Mouse (Mus musculus) forebrain, embryonic 15.5 days (tissue): ENCODE measurements at regions not wholly inside any gene's neighbourhood (a gene's known extent, or its start where the extent isn't known, plus 50 kb on each side); places are given as distances from the start of the nearest gene placed in this dataset.

ENCODE experiments used
- ATAC-seq: fragments of 200-750 bp; cut with Nextera tagmentation; replicated peaks from 2 replicates; pipeline ENCODE4 v1.8.0; 2017; ENCODE audit warnings: mild to moderate bottlenecking, moderate TSS enrichment, moderate library complexity
- H3K27ac ChIP-seq: fragments of 300-500 bp; sonication (generic); replicated peaks from 2 replicates; pipeline ENCODE4 v1.5.1; 2015; ENCODE audit warnings: mild to moderate bottlenecking, inconsistent platforms
- H3K27me3 ChIP-seq: fragments of 300-500 bp; sonication (generic); 2 replicates; pipeline ENCODE4 v1.6.1; 2015; ENCODE audit warnings: inconsistent platforms
- H3K36me3 ChIP-seq: fragments of 300-500 bp; sonication (generic); 2 replicates; pipeline ENCODE4 v1.6.1; 2015; ENCODE audit warnings: mild to moderate bottlenecking, inconsistent platforms
- H3K4me1 ChIP-seq: fragments of 300-500 bp; sonication (generic); 2 replicates; pipeline ENCODE4 v1.6.1; 2015; ENCODE audit warnings: inconsistent platforms
- H3K4me2 ChIP-seq: fragments of 300-500 bp; sonication (generic); replicated peaks from 2 replicates; pipeline ENCODE4 v1.6.1; 2015; ENCODE audit warnings: mild to moderate bottlenecking, inconsistent platforms
- H3K4me3 ChIP-seq: fragments of 300-500 bp; sonication (generic); 2 replicates; pipeline ENCODE4 v1.5.1; 2015; ENCODE audit warnings: mild to moderate bottlenecking, inconsistent platforms
- H3K9ac ChIP-seq: fragments of 300-500 bp; sonication (generic); replicated peaks from 2 replicates; pipeline ENCODE4 v1.6.1; 2015; ENCODE audit warnings: mild to moderate bottlenecking, inconsistent platforms
- H3K9me3 ChIP-seq: fragments of 300-500 bp; sonication (generic); 2 replicates; pipeline ENCODE4 v1.6.1; 2016; ENCODE audit warnings: inconsistent platforms
- WGBS: fragments of 180-500 bp; shearing (Covaris S2); methylation state at CpG from one replicate; pipeline ENCODE4 v1.1.7; 2015; ENCODE audit warnings: mixed read lengths; 5-methylcytosine and 5-hydroxymethylcytosine counted together

DNA sequence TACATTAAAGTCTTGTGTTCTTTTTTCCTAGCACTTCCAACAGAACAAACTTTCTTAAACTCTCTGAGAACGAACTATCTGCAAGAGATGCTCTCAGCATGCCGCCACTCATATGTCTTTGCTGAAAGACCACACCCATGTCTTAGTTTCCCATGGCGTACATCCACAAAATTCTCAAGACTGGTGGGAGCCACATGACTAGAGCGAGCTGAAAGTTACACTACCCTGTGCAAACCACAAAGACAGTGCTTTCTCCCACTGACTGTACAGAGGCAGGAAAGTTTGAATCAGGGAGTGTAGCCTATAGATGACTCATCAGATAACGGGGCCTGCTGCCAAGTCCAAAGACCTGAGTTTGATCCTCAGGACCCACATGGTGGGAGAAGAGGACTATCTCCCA, 554.5 kb upstream of the Cdh11 start:
- H3K36me3 ChIP-seq = no peaks in the 10 kb centered on the region

DNA sequence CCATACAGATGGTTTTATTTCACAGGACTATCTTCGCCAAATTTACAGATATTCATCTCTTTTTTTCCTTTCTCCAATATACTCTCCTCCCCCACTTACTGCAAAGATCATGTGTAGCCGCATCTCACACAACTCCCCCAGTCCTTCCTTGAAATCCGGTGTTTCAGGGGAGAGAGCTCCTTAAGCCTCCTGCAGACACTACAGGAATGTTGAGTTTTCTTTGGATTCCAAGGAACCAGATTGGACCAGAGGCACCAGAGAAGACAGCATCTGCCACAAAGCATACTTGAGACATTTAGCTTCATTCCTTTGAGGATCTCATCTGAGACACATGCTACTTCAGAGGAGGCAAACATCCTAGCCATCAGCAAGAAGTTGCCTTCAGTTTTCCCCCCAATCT, 558.4 kb upstream of the Cdh11 start:
- Histone ChIP-seq H3K9ac (no peak overlapping the region), H3K27ac (no peak overlapping the region), H3K36me3 (no peaks in the 10 kb centered on the region), H3K27me3 (no peaks in the 10 kb centered on the region), H3K4me2 (no peak overlapping the region), H3K4me3 (no peak overlapping the region), H3K9me3 (no peaks in the 10 kb centered on the region), H3K4me1 (no peaks in the 10 kb centered on the region)
- ATAC-seq = no peak
- WGBS = 88% methylated on average over 3 of the region's 3 CpGs

More for the DNA sequence above, 554.5 kb upstream of the Cdh11 start:
- Histone ChIP-seq H3K4me2 (no peak overlapping the region), H3K27ac (no peak overlapping the region), H3K4me3 (no peak overlapping the region), H3K9me3 (no peaks in the 10 kb centered on the region), H3K27me3 (no peaks in the 10 kb centered on the region), H3K9ac (no peak overlapping the region), H3K4me1 (no peaks in the 10 kb centered on the region)
- 88% methylated on average over 5 of the region's 5 CpGs for WGBS
- ATAC-seq = no peak

DNA sequence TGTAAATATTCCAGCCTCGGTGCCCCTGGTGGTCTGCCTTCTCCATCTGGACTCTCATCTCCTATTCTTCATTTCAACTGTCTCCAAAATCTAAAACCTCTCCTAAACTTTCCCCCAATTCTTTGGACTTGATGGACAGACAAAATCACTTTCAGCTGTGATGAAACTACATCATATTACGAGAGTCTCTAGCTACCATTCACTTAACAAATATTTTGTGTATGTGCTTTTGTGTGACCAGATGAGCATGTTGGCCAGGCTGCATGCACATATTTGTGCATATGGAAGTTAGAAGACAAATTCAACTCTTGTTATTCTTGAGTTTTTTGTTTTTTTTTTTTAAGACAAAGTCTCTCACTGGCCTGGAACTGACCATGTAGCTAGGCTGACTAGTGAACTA, 559.4 kb upstream of the Cdh11 start:
- Histone ChIP-seq H3K9me3 (no peaks in the 10 kb centered on the region), H3K36me3 (no peaks in the 10 kb centered on the region), H3K9ac (no peak overlapping the region), H3K27me3 (no peaks in the 10 kb centered on the region), H3K4me3 (no peak overlapping the region), H3K4me2 (no peak overlapping the region), H3K27ac (no peak overlapping the region), H3K4me1 (no peaks in the 10 kb centered on the region)
- ATAC-seq = no peak
- 79% methylated on average over 2 of the region's 2 CpGs for WGBS

DNA sequence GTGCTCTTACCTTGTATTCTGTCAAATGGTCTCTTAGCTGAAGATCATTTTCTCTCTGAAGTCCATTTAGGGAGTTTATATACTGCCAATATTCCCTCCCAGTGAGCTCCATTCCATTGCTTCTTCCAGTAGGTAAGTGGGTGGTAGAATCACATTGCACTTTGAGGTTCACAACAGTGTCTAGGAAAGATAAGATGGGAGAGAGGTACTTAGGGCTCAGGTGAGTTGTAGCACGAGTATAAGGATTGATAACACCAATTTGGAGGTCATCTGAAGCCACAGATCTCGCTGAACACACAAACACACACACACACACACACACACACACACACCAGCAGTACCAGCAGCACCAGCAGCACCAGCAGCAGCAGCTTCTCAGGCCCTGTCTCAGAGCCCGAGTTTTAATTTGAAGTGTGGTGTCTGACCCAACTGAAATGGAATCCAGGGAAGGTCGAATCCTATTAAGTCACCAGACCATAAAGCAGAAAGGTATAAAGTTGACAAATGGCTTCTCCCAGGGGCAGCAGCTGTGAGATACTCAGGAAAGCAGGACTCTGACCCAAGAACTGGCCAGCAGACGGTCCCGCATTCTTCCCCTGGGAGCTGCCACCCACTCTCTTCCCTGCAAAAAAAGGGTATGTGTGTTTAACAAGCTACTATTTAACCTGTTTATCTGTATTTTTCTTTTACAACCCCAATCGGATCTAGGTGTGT, 561.9 kb upstream of the Cdh11 start:
- Histone ChIP-seq H3K4me2 (no peak overlapping the region), H3K27me3 (no peaks in the 10 kb centered on the region), H3K9me3 (no peaks in the 10 kb centered on the region), H3K4me1 (no peaks in the 10 kb centered on the region), H3K27ac (no peak overlapping the region), H3K36me3 (no peaks in the 10 kb centered on the region), H3K9ac (no peak overlapping the region), H3K4me3 (no peak overlapping the region)
- no peak for ATAC-seq
- 69% methylated on average over 7 of the region's 7 CpGs for WGBS

DNA sequence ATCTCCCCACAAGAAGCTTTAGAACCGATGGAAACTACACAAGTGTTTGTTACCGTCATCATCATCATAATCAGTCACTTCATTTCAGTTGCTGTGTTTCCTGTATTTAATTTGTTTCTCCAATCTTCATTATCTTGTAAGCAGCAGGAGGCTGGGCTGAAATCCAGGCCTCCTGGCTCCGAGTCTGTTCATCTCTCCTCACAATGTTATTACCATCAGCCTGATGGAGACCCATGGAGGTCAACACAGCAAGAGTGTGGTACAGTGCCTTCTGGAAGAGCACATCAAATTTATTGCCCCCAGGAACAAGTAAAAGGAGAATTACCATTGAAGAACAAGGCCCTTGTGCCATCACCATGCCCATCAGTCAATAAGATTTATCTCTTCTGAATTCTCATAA, 576.3 kb upstream of the Cdh11 start:
- Histone ChIP-seq H3K4me2 (no peak overlapping the region), H3K27ac (no peak overlapping the region), H3K36me3 (no peaks in the 10 kb centered on the region), H3K9me3 (no peaks in the 10 kb centered on the region), H3K27me3 (no peaks in the 10 kb centered on the region), H3K4me3 (no peak overlapping the region), H3K4me1 (no peaks in the 10 kb centered on the region), H3K9ac (no peak overlapping the region)
- ATAC-seq = no peak
- WGBS = 53% methylated on average over 3 of the region's 3 CpGs

DNA sequence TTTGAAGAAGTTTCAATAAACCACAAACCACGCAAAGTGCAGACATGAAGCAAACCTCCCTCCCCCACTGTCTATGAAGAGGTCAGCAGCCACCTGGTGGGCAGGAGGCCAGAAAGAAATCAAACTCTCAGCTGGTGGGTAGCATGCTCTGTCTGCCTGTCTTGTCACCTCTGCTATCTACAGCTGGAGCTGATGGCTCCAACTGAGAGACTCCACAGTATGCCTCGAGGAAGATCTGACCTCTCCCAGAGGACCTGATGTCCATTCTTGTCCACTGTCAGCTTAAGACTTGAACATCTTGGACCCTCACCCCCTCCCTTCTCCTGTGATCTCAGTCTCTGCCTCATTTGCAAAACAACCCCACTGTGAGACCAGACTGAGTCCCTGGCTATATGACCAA, 585.0 kb upstream of the Cdh11 start:
- 66% methylated on average over 2 of the region's 2 CpGs for WGBS

DNA sequence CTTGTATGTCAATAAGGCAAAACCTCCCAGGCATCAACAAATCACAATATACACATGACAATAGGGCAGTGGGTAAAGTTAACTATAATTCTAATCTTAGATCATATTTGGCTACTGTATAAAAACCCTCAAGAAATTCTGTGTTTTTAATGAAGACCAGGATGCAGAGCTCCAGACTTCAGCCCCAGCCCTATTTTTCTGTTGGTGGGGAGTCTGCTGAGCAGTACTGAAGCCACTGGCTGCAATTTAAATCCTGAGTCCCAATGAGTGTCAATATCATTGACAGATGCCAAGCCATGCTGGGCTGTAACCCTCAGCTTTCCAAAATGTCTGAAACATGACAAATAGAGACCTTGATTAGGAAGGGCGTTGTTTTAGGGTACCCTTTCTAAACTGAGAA, 587.6 kb upstream of the Cdh11 start:
- no peak overlapping the region for H3K4me2 ChIP-seq
- no peak overlapping the region for H3K9ac ChIP-seq
- no peaks in the 10 kb centered on the region for H3K36me3 ChIP-seq
- no peaks in the 10 kb centered on the region for H3K9me3 ChIP-seq
- ATAC-seq = no peak
- no peaks in the 10 kb centered on the region for H3K4me1 ChIP-seq
- H3K27ac ChIP-seq = no peak overlapping the region
- 64% methylated on average over 1 of the region's 1 CpGs for WGBS
- no peak overlapping the region for H3K4me3 ChIP-seq
- H3K27me3 ChIP-seq = no peaks in the 10 kb centered on the region

More for the DNA sequence above, 585.0 kb upstream of the Cdh11 start:
- H3K4me2 ChIP-seq = no peak overlapping the region
- H3K9me3 ChIP-seq = no peaks in the 10 kb centered on the region
- no peaks in the 10 kb centered on the region for H3K4me1 ChIP-seq
- no peak overlapping the region for H3K4me3 ChIP-seq
- H3K36me3 ChIP-seq = no peaks in the 10 kb centered on the region
- ATAC-seq = no peak
- H3K27me3 ChIP-seq = no peaks in the 10 kb centered on the region
- no peak overlapping the region for H3K9ac ChIP-seq
- no peak overlapping the region for H3K27ac ChIP-seq

DNA sequence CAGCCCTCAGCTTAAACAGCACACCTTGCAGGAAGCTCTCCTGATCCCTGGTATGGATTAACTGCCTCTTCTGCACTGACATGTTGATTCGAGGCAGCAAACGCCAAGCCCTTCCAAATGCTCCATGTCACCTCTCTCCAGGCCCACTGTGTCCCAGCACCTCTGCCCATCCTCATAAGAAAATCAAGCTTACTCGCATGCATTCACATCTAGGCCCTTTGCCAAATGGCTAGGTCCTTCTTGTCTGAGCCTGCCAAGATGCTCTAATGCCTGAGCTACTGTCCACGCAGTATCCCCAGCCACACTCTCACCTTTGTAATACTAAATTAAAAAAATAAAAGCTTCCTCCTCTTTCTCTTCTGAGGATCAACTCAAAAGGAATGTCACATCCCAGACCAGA, 588.7 kb upstream of the Cdh11 start:
- no peak for ATAC-seq
- Histone ChIP-seq H3K4me1 (no peaks in the 10 kb centered on the region), H3K27ac (no peak overlapping the region), H3K27me3 (no peaks in the 10 kb centered on the region), H3K9ac (no peak overlapping the region), H3K36me3 (no peaks in the 10 kb centered on the region), H3K4me2 (no peak overlapping the region), H3K4me3 (no peak overlapping the region), H3K9me3 (no peaks in the 10 kb centered on the region)
- 75% methylated on average over 4 of the region's 4 CpGs for WGBS

DNA sequence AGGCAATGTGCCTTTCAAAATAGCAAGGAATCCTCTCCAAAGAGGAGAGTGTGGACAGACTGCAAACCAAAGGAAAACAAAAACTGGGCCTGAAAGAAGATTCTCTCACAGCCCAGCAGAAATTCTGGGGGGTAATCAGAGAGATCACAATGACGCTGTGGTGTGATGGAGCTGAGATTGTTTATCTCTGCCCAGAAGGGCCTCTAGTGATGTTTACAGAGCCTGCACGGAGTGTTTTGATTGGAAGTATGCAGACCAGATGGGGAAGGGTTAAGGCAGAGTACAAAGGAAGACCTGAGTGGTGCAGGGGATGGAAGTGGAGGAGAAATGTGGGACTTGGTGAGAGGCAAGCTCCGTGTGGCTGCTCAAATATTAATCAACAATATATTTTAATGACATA, 593.1 kb upstream of the Cdh11 start:
- Histone ChIP-seq H3K4me1 (no peaks in the 10 kb centered on the region), H3K27me3 (no peaks in the 10 kb centered on the region), H3K27ac (no peak overlapping the region), H3K36me3 (no peaks in the 10 kb centered on the region), H3K9ac (no peak overlapping the region), H3K4me2 (no peak overlapping the region), H3K9me3 (no peaks in the 10 kb centered on the region), H3K4me3 (no peak overlapping the region)
- WGBS = 64% methylated on average over 3 of the region's 3 CpGs
- no peak for ATAC-seq

DNA sequence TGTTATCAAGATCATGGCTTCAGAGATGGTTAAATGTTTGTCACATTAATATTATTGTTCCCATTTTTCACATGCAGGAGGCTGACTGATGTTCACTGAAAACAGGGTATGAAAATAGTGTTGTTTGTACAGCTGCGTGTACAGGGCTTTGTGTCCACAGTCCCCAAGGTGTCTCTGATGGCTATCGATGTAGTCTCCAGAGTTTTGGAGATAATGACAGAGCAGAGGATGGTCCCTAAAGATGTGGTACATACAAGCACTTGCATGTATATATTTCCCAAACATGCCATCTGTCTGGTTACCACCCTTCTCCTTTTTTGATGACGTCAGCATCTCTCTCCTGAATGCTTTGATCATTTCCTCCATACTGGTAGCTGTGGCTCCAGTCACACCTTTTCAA, 596.1 kb upstream of the Cdh11 start:
- Histone ChIP-seq H3K9me3 (no peaks in the 10 kb centered on the region), H3K36me3 (no peaks in the 10 kb centered on the region), H3K4me2 (no peak overlapping the region), H3K27me3 (no peaks in the 10 kb centered on the region), H3K27ac (no peak overlapping the region), H3K4me1 (no peaks in the 10 kb centered on the region), H3K9ac (no peak overlapping the region), H3K4me3 (no peak overlapping the region)
- ATAC-seq = no peak
- 89% methylated on average over 3 of the region's 3 CpGs for WGBS

DNA sequence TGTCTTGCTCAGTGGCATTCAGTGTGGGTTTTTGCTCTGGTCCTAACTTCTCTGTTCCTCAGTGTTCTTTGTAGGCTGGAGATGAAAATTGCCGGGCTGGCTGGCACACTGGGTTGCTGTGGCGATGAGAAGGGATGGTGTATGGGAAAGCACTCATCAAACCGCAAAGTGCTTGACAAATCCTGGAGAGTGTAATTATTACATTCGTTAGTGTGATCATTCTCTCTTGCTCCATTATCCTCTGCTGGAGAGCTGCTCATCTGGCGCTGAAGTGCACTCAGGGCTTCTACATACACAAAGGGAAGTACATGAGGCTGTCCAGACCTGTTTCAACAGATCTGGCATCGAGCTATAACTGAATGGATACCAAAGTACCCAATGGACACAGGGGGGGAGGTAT, 605.9 kb upstream of the Cdh11 start:
- 37% methylated on average over 6 of the region's 6 CpGs for WGBS
- H3K4me3 ChIP-seq = no peak overlapping the region

DNA sequence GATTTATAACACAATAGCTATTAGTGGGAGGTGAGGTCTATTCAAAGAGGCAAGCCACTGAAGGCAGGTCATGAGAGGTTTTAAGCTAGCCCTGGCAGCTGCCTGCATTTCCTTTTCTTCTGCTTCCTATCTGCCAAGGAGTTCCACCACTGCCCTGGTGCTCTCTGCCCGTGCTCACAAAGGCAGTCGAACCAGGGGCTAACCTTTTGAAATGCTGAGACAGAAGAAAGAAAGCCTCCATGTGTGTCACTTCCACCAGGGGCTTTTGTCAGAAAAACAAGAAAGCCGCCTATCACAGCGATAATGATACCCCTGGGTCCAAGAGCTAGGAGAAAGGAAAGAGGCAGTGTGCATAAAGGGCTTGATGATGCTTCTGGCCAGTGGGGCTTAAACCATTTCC, 609.9 kb upstream of the Cdh11 start:
- no peak for ATAC-seq
- Histone ChIP-seq H3K4me1 (peaks cover 7% of the 10 kb centered on the region; the same call in 1 of the 2 replicates), H3K9me3 (no peaks in the 10 kb centered on the region)

More for the DNA sequence above, 605.9 kb upstream of the Cdh11 start:
- Histone ChIP-seq H3K4me1 (peaks cover 7% of the 10 kb centered on the region; the same call in 1 of the 2 replicates), H3K9me3 (no peaks in the 10 kb centered on the region), H3K27ac (no peak overlapping the region), H3K4me2 (no peak overlapping the region), H3K36me3 (no peaks in the 10 kb centered on the region), H3K9ac (no peak overlapping the region), H3K27me3 (no peaks in the 10 kb centered on the region)
- ATAC-seq = peak; percentile 32; the same call in 1 of the 2 replicates

DNA sequence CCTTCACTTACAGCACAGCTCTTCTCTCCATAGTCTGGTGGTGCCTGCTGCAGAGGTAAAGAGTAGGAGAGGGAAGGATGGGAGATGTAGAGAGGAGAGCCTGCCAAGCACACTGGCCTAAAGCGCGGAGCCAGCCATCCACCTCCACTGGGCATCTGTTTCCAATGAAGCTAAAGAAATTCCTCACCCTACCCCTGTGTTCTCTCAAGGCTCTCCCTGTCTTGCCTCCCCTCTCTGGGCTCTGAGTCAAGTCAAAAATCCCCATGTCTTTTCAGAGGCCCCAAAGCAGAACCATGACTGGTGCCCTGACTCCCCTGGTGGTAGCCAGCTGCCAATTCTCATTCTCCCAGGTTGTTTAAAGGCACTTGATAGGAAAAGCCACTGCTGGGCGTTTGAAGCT, 612.7 kb upstream of the Cdh11 start:
- Histone ChIP-seq H3K36me3 (no peaks in the 10 kb centered on the region), H3K4me1 (peaks cover 7% of the 10 kb centered on the region; the same call in 1 of the 2 replicates), H3K27me3 (no peaks in the 10 kb centered on the region), H3K9me3 (no peaks in the 10 kb centered on the region), H3K9ac (no peak overlapping the region), H3K4me2 (no peak overlapping the region), H3K4me3 (no peak overlapping the region), H3K27ac (no peak overlapping the region)
- no peak for ATAC-seq
- WGBS = 81% methylated on average over 3 of the region's 3 CpGs

More for the DNA sequence above, 609.9 kb upstream of the Cdh11 start:
- 5% methylated on average over 4 of the region's 4 CpGs for WGBS
- Histone ChIP-seq H3K27me3 (no peaks in the 10 kb centered on the region), H3K36me3 (no peaks in the 10 kb centered on the region), H3K4me3 (no peak overlapping the region), H3K27ac (no peak overlapping the region), H3K9ac (no peak overlapping the region), H3K4me2 (no peak overlapping the region)
